Mouse (Mus musculus): ENCODE measurements around the gene Vmn1r40. TPM values are rescaled to one million over a fixed set of nuclear protein-coding genes. Genes with fewer than 3 reads are reported as not detected.

Vmn1r40 gene
- total and polyA plus RNA-seq, 2 experiments from 2014 or later = not detected

- H3K4me2 ChIP-seq (ENCODE audit: low read depth, low read length) = no peak overlapping the region
- no peak for DNase-seq (ENCODE audit: low spot score)
- no peak overlapping the region for H3K9ac ChIP-seq (replicated peaks; ENCODE audit: low read length)
- no peaks in the 10 kb centered on the region for H3K9me3 ChIP-seq (ENCODE audit: low read length)
- H3K27ac ChIP-seq = no peak overlapping the region
- no peaks in the 10 kb centered on the region for H3K27me3 ChIP-seq (ENCODE audit: insufficient read depth, low read length)
- no peak for TF ChIP-seq CTCF (IDR thresholded peaks at IDR 0.05; ENCODE audit: low read depth)
- ATAC-seq = no peak
- H3K36me3 ChIP-seq (ENCODE audit: insufficient read depth, low read length) = no peaks in the 10 kb centered on the region
- H3K4me3 ChIP-seq (ENCODE audit: low read length) = no peak overlapping the region
- no peaks in the 10 kb centered on the region for H3K4me1 ChIP-seq (ENCODE audit: insufficient read depth, low read length)
Measured at GRCm38 (mm10) chr6:89742811-89743210, 35.5 kb downstream of the Vmn1r40 start.

Other genes starting within 250 kb of the Vmn1r40 start
- 102 and 105 TPM in 2 replicates for gene Chchd6, start 111.9 kb upstream of the Vmn1r40 start, total RNA-seq (2014; rRNA removed)
- 165 and 180 TPM in 2 replicates for gene Chchd6, start 111.9 kb upstream of the Vmn1r40 start, polyA plus RNA-seq (2015; fragmentation: Nextera tagmentation; extraction: Ambion mirVana)
- gene Txnrd3, start 63.6 kb upstream of the Vmn1r40 start, total RNA-seq (2014; rRNA removed) = 15.0 and 17.6 TPM in 2 replicates
- gene Txnrd3, start 63.6 kb upstream of the Vmn1r40 start, polyA plus RNA-seq (2015; fragmentation: Nextera tagmentation; extraction: Ambion mirVana) = 17.4 and 18.8 TPM in 2 replicates
- gene Vmn1r41, start 33.2 kb downstream of the Vmn1r40 start, total RNA-seq (2014; rRNA removed) = not detected in 2 replicates
- gene Vmn1r41, start 33.2 kb downstream of the Vmn1r40 start, polyA plus RNA-seq (2015; fragmentation: Nextera tagmentation; extraction: Ambion mirVana) = not detected in 2 replicates
- not detected in 2 replicates for gene Vmn1r42, start 168.9 kb downstream of the Vmn1r40 start, total RNA-seq (2014; rRNA removed)
- gene Vmn1r42, start 168.9 kb downstream of the Vmn1r40 start, polyA plus RNA-seq (2015; fragmentation: Nextera tagmentation; extraction: Ambion mirVana) = not detected in 2 replicates
- gene Vmn1r43, start 168.9 kb downstream of the Vmn1r40 start, total RNA-seq (2014; rRNA removed) = not detected in 2 replicates
- gene Vmn1r43, start 168.9 kb downstream of the Vmn1r40 start, polyA plus RNA-seq (2015; fragmentation: Nextera tagmentation; extraction: Ambion mirVana) = not detected in 2 replicates
- gene Vmn1r44, start 176.1 kb downstream of the Vmn1r40 start, total RNA-seq (2014; rRNA removed) = not detected in 2 replicates
- gene Vmn1r44, start 176.1 kb downstream of the Vmn1r40 start, polyA plus RNA-seq (2015; fragmentation: Nextera tagmentation; extraction: Ambion mirVana) = not detected in 2 replicates
- gene Vmn1r45, start 233.1 kb downstream of the Vmn1r40 start, total RNA-seq (2014; rRNA removed) = not detected in 2 replicates
- not detected in 2 replicates for gene Vmn1r45, start 233.1 kb downstream of the Vmn1r40 start, polyA plus RNA-seq (2015; fragmentation: Nextera tagmentation; extraction: Ambion mirVana)